Mouse (Mus musculus): ENCODE results near the gene Msrb3. TPM values are rescaled to one million over a fixed set of nuclear protein-coding genes. Genes with fewer than 3 reads are reported as not detected.

Gene Msrb3
- total RNA-seq (2023), result under 1 TPM in 1 of 2 experiments, not detected in 1; 0.29 TPM

GRCm38 (mm10) chr10:120898785-120899762 lies at the start of gene Msrb3:
Gene Msrb3, minus strand, starts transcription at chr10:120899101.

Other genes starting within 250 kb of the Msrb3 start
- 10 to 100 TPM; 21.5 to 22.7 TPM for gene Lemd3, start 80.2 kb upstream of the Msrb3 start, total RNA-seq (2023)
- gene Wif1, start 134.9 kb upstream of the Msrb3 start, total RNA-seq (2023), result not detected

Measured in monocyte, adult 59 days (primary cell).